Mouse (Mus musculus) lung, adult 2 months (tissue): ENCODE results near the gene Sap30bp. TPM values are rescaled to one million over a fixed set of nuclear protein-coding genes. Genes with fewer than 3 reads are reported as not detected.
A peak's percentile ranks its signal among the peaks of the same experiment; 100 is the strongest.

Experiments
- DNase-seq: peaks from one replicate; pipeline ENCODE4 v3.0.0; 2022
- H3K4me1 ChIP-seq: fragments of 200-500 bp; 2 replicates; pipeline ENCODE4 v1.6.1; 2011; ENCODE audit warnings: low read length; ENCODE audit not compliant: control insufficient read depth, insufficient read depth
- H3K4me3 ChIP-seq: fragments of 200-500 bp; replicated peaks from 2 replicates; pipeline ENCODE3; 2011; ENCODE audit warnings: low read depth, mild to moderate bottlenecking, control low read depth, low read length; ENCODE audit errors: extremely low read depth
- CTCF ChIP-seq: fragments of 200-500 bp; IDR thresholded peaks from 2 replicates; pipeline ENCODE4 v1.5.1; 2011; ENCODE audit warnings: mild to moderate bottlenecking, low read length, control low read depth; ENCODE audit not compliant: insufficient read depth
- POLR2A ChIP-seq: fragments of 200-500 bp; IDR thresholded peaks from 2 replicates; pipeline ENCODE4 v1.6.1; 2011; ENCODE audit warnings: low read depth, mild to moderate bottlenecking, control low read depth, low read length, borderline replicate concordance; ENCODE audit errors: extremely low read depth
- WGBS: fragments of 180-500 bp; shearing (Covaris S2); methylation state at CpG from one replicate; pipeline ENCODE4 v1.1.7; 2018; 5-methylcytosine and 5-hydroxymethylcytosine counted together
- polyA plus RNA-seq: library from polyadenylated mRNA; depleted of rRNA; stranded (reverse); fragments of >200 nt; gene quantifications from 2 replicates; pipeline ENCODE4 v1.2.3, GENCODE M21; 2012

Gene Sap30bp
- polyA plus RNA-seq, 1 experiment: 23.0 TPM

DNA sequence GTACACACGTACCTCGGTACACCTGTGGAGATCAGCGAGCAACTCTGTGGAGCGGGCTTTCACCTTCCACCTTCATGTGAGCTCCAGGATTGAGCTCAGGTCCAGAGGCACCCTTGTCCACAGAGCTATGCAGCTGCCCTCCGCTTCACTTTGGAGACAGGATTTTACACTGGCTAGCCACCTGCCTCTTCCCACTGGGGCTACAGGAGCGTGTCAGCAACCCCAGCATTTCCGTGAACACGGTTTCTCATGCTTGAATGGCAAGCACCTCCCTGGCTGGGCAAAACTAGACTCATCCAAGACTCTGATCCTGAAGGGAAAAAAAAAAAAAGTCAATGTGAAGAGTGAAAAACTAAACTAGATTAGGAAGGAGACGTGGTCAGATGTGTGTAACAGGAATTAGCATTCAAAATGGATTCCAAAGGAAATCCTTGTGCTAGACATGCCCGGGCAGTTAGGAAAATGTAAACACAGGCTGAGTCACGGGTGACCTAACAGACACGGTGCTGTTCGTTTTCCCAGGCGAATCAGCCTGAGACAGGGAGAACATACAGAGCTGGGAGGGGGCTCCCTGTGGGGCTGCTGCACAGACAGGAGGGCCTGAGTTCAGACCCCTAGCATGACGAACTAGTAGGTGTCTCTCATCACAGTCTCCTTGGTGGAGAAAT is 37.1 kb downstream of the Sap30bp start:
- 52% methylated on average over 15 of the region's 15 CpGs for WGBS
- Histone ChIP-seq H3K4me3 (no peak overlapping the region), H3K4me1 (peaks cover 8% of the 10 kb centered on the region)
- TF ChIP-seq CTCF (no peak), POLR2A (no peak)
- DNase-seq: no peak

DNA sequence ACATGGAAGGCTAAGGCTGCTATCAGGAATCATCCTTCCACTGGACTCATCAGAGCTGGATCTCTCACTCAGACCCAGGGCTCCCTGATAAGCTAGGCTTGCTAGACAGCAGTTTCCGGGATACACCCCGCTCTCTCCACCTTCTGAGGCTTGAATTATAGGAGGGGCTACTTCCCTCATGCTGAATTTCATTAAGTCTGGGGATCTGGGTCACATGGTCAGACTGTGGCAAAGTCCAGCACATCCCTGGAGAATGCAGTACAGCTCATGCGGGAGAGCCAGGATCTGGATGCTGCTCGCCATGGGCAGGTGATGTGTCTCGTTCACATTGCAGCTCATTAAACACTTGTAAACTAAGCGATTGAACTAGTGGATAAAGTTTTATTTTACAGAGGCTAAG is 37.9 kb downstream of the Sap30bp start:
- WGBS: 77% methylated on average over 6 of the region's 6 CpGs
- TF ChIP-seq POLR2A (no peak), CTCF (no peak)
- peaks cover 5% of the 10 kb centered on the region; the same call in 1 of the 2 replicates for H3K4me1 ChIP-seq
- H3K4me3 ChIP-seq: no peak overlapping the region
- no peak for DNase-seq

- Histone ChIP-seq H3K4me1 (peaks cover 5% of the 10 kb centered on the region; the same call in 1 of the 2 replicates), H3K4me3 (peak within 1 kb of the TSS; percentile 53)
- peak; percentile 64 for DNase-seq
- TF ChIP-seq POLR2A (no peak), CTCF (no peak)
- WGBS: 10% methylated on average over 58 of the region's 58 CpGs
Measured at GRCm38 (mm10) chr11:115974309-115975082, 41.4 kb downstream of the Sap30bp start, which contains the start of gene Itgb4. TSS of gene Itgb4 (plus strand) at chr11:115974709.

GRCm38 (mm10) chr11:115975083-115975420 is 42.0 kb downstream of the Sap30bp start:
- Histone ChIP-seq H3K4me3 (peak overlapping the region; percentile 31), H3K4me1 (peaks cover 5% of the 10 kb centered on the region; the same call in 1 of the 2 replicates)
- peak; percentile 54 for DNase-seq
- 4% methylated on average over 18 of the region's 18 CpGs for WGBS
- TF ChIP-seq CTCF: no peak

DNA sequence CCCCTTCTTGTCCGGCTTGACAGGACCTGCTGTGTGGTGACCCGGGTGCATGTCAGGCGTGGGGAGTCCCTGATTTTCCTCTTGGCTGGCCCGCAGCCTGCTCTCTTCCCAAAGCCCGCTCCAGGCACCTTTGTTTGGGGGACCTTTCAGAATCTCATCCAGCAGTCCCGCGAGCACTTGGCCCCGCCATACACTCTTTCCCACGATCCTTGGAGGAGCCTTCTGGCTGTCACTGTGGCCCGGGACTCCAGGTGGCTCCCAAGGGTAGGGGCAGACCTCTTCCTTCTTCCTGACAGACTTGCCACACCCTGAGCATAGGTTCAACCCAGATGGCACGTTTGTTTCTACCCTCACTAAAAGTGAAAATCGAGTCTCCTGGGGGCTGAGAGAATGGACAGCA is 42.5 kb downstream of the Sap30bp start:
- H3K4me1 ChIP-seq: peaks cover 5% of the 10 kb centered on the region; the same call in 1 of the 2 replicates
- 29% methylated on average over 12 of the region's 12 CpGs for WGBS
- no peak overlapping the region for H3K4me3 ChIP-seq
- no peak for TF ChIP-seq POLR2A
- TF ChIP-seq CTCF: no peak
- no peak for DNase-seq

DNA sequence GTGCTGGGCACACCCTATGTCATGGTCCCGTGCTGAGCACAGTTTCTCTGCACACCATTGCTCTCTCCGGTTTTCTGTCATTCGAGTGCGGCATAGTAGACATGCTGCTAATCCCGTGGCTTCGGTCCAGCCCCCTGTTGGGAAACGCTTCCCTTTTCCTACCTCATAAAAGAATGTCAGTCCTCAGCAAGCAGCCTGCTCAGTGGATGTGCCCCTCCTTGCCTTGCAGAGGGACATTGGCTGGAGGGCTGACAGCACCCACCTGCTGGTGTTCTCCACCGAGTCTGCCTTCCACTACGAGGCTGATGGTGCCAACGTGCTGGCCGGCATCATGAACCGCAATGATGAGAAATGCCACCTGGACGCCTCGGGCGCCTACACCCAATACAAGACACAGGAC is 49.4 kb downstream of the Sap30bp start:
- DNase-seq: no peak
- TF ChIP-seq CTCF: no peak
- no peak for TF ChIP-seq POLR2A
- Histone ChIP-seq H3K4me3 (no peak overlapping the region), H3K4me1 (no peaks in the 10 kb centered on the region)
- WGBS: 85% methylated on average over 15 of the region's 15 CpGs

- H3K4me1 ChIP-seq: no peaks in the 10 kb centered on the region
- H3K4me3 ChIP-seq: no peak overlapping the region
- DNase-seq: no peak
- no peak for TF ChIP-seq POLR2A
- no peak for TF ChIP-seq CTCF
- WGBS: 82% methylated on average over 8 of the region's 8 CpGs
Measured at GRCm38 (mm10) chr11:115983291-115983690, 50.2 kb downstream of the Sap30bp start.

DNA sequence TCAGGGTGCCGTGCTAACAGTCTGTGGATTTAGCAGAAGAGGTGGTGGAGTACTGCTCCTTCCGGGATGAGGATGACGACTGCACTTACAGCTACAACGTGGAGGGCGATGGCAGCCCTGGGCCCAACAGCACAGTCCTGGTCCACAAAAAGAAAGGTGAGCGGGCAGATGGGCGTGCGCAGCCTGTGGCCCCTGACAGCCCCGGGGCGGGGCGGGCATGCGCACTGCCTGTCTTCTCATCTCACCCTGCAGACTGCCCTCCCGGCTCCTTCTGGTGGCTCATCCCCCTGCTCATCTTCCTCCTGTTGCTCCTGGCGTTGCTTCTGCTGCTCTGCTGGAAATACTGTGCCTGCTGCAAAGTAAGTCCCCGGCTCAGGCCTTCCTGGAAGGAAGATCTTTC is 56.6 kb downstream of the Sap30bp start:
- H3K4me3 ChIP-seq: no peak overlapping the region
- 48% methylated on average over 15 of the region's 15 CpGs for WGBS
- TF ChIP-seq CTCF (no peak), POLR2A (no peak)
- no peak for DNase-seq
- no peaks in the 10 kb centered on the region for H3K4me1 ChIP-seq

DNA sequence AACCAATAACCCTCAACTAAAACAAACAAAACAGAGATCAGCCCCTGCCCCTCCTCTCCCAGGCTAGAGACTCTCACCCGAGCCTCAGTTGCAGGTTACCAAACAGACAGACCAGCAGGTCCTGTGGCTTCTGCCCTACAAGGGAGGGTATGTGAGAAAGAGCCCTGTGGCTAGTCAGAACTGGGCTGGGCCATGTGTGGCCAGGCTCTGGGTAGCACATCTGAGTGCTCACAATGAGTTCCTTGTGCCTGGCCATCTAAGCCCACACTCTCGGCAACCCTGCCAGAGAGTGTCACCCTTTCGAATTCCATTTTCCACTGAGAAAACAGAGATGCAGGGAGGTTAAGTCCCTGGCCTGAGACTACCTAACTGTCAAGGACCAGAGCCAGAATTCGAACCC is 59.0 kb downstream of the Sap30bp start:
- DNase-seq: no peak
- H3K4me3 ChIP-seq: no peak overlapping the region
- 60% methylated on average over 4 of the region's 4 CpGs for WGBS
- no peaks in the 10 kb centered on the region for H3K4me1 ChIP-seq
- no peak for TF ChIP-seq POLR2A
- no peak for TF ChIP-seq CTCF

DNA sequence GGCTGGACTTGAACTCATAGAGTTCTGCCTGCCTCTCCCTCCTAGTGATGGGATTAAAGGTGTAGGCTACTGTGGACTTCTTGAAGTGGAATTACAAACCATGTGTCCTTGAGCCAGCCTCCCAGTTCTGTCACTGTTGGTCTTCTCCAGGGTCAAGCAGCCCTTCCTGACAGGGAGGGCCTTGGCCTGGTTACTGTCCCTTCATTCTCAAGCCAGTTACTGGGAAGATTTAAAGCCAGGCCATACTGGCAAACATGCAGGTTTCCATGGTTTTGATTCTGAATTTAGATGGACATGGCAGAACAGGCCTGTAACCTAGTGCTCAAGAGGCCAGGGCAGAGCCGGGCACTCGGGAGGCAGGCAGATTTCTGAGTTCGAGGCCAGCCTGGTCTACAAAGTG is 62.2 kb downstream of the Sap30bp start:
- Histone ChIP-seq H3K4me3 (no peak overlapping the region), H3K4me1 (no peaks in the 10 kb centered on the region)
- 95% methylated on average over 3 of the region's 3 CpGs for WGBS
- no peak for DNase-seq
- no peak for TF ChIP-seq CTCF
